Mouse (Mus musculus) olfactory bulb, adult 2 months (tissue): ENCODE results near the gene Nosip.
"Not testable (repeated sequence)": the region's sequence is repeated elsewhere in the genome, so short reads cannot be mapped to it uniquely, and the experiment has no call there.

Source experiments
- CTCF ChIP-seq: fragments of 200-500 bp; IDR thresholded peaks from 2 replicates; pipeline ENCODE4 v1.5.1; 2012; ENCODE audit warnings: low read depth, mild to moderate bottlenecking, low read length, moderate library complexity; ENCODE audit not compliant: insufficient read depth
- POLR2A ChIP-seq: fragments of 200-500 bp; IDR thresholded peaks from 2 replicates; pipeline ENCODE4 v1.6.1; 2012; ENCODE audit warnings: mild to moderate bottlenecking, low read depth, low read length, moderate library complexity; ENCODE audit not compliant: insufficient read depth

DNA sequence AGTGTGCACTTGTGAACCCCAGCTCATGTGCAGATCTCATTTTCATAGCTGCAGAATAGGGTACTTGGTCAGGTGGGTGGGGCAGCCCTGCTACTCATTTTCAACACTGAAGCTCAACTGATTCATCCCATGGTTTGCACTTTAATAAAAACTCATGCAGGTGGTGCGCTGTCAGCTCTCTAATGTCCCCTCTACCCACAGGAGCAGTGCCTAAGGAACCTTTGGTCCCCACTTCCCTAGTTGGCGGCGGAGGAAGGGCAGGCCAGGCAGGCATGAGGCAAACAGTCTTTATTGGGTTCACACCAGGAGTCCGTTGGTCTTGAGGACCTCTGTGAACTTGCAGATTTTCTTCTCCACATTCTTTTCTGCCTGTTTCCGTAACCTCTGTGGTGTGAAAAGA, 63.4 kb downstream of the Nosip start:
- TF ChIP-seq POLR2A, CTCF: not testable (repeated sequence)
